Mouse (Mus musculus): ENCODE measurements around the gene Fam90a1b. TPM values are rescaled to one million over a fixed set of nuclear protein-coding genes. Genes with fewer than 3 reads are reported as not detected.
"Not testable (repeated sequence)": the region's sequence is repeated elsewhere in the genome, so short reads cannot be mapped to it uniquely, and the experiment has no call there.

Fam90a1b gene
- total RNA-seq (2015; ENCODE audit: low replicate concordance) (not detected in 2 replicates), total RNA-seq (2017; ENCODE audit: low replicate concordance) (not detected in 2 replicates)

- ATAC-seq (replicated peaks; ENCODE audit: low FRiP score, poor library complexity, severe bottlenecking): peak; percentile 100
These were observed at the start of gene Fam90a1b, which contains the start of gene Apoo for GRCm38 (mm10) chrX:94366670-94367241. Gene Fam90a1b (minus strand): TSS chrX:94366777. Gene Apoo (plus strand): TSS chrX:94367117.

GRCm38 (mm10) chrX:94408975-94409374 is 42.4 kb upstream of the Fam90a1b start:
- ATAC-seq (replicated peaks; ENCODE audit: low FRiP score, poor library complexity, severe bottlenecking): no peak

- no peak for ATAC-seq (replicated peaks; ENCODE audit: low FRiP score, poor library complexity, severe bottlenecking)
These were observed 12.2 kb upstream of the Fam90a1b start for GRCm38 (mm10) chrX:94378734-94379133.

- no peak; the same call in 1 of the 2 replicates for ATAC-seq (replicated peaks; ENCODE audit: low FRiP score, poor library complexity, severe bottlenecking)
These were observed 671 bp upstream of the Fam90a1b start for GRCm38 (mm10) chrX:94367248-94367647.

- ATAC-seq (replicated peaks; ENCODE audit: low FRiP score, poor library complexity, severe bottlenecking): no peak
These were observed 548 bp downstream of the Fam90a1b start for GRCm38 (mm10) chrX:94366029-94366428.

GRCm38 (mm10) chrX:94365381-94365925 is 1.1 kb downstream of the Fam90a1b start:
- no peak for ATAC-seq (replicated peaks; ENCODE audit: low FRiP score, poor library complexity, severe bottlenecking)

GRCm38 (mm10) chrX:94343638-94344037 is 22.9 kb downstream of the Fam90a1b start:
- ATAC-seq (replicated peaks; ENCODE audit: low FRiP score, poor library complexity, severe bottlenecking): not testable (repeated sequence)

GRCm38 (mm10) chrX:94321036-94321902 is 45.3 kb downstream of the Fam90a1b start:
- ATAC-seq (replicated peaks; ENCODE audit: low FRiP score, poor library complexity, severe bottlenecking): no peak

Other genes starting within 250 kb of the Fam90a1b start
- gene Zfx, start 243.1 kb downstream of the Fam90a1b start, total RNA-seq (2015; ENCODE audit: low replicate concordance): 27.8 and 30.2 TPM in 2 replicates
- gene Zfx, start 243.1 kb downstream of the Fam90a1b start, total RNA-seq (2017; ENCODE audit: low replicate concordance): 26.2 and 27.2 TPM in 2 replicates
- gene Eif2s3x, start 153.9 kb downstream of the Fam90a1b start, total RNA-seq (2015; ENCODE audit: low replicate concordance): 72.4 and 106 TPM in 2 replicates
- gene Eif2s3x, start 153.9 kb downstream of the Fam90a1b start, total RNA-seq (2017; ENCODE audit: low replicate concordance): 46.4 and 60.6 TPM in 2 replicates
- 7.5 and 8.3 TPM in 2 replicates for gene Klhl15, start 132.2 kb downstream of the Fam90a1b start, total RNA-seq (2015; ENCODE audit: low replicate concordance)
- 6.8 and 9.6 TPM in 2 replicates for gene Klhl15, start 132.2 kb downstream of the Fam90a1b start, total RNA-seq (2017; ENCODE audit: low replicate concordance)
- 33.1 and 38.9 TPM in 2 replicates for gene Apoo, start 340 bp upstream of the Fam90a1b start, total RNA-seq (2015; ENCODE audit: low replicate concordance)
- 23.7 and 32.4 TPM in 2 replicates for gene Apoo, start 340 bp upstream of the Fam90a1b start, total RNA-seq (2017; ENCODE audit: low replicate concordance)
- 1.8 and 3.4 TPM in 2 replicates for gene Maged1, start 175.4 kb upstream of the Fam90a1b start, total RNA-seq (2015; ENCODE audit: low replicate concordance)
- gene Maged1, start 175.4 kb upstream of the Fam90a1b start, total RNA-seq (2017; ENCODE audit: low replicate concordance): 0.53 and 2.2 TPM in 2 replicates